In the genomic region with DNA sequence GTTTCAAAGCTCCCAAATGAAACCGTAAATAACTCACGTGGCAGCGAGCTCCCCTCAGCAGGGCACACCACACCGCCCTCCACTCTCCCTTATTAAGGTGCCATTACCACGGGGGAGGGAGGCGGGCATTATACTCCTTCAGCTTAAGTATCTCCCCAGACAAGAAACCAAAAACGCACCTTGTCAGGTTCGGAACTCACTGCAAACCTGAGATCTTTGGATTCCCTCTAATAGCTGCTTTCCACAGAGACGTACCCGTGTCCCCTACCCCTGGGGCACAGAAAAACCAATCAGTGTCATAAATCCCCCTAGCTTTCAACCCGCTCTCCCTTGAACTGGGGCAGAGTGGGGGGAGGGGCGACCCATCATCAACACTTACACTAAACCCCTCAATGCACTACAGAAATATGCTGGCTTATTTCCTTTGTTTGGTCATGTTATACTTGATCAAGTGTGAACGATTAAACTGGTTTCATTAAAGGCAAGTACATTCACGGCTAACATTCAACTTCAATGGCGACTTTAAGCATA, we compare ENCODE assay signal across 7 mouse cellular contexts. TPM values are rescaled to one million over a fixed set of nuclear protein-coding genes. Genes with fewer than 3 reads are reported as not detected.
DNase-seq lines count a peak whose midpoint lies in the region; TF ChIP-seq lines count a peak whose summit lies in the region.

No protein-coding gene starts in this region.

- intact Hi-C loops in left cerebral cortex, postnatal 10 days (cut with DNase I) = loop anchor here (5.0 kb wide), 2 partner anchors 88 to 517 kb away; a partner anchor contains a TSS

- H3K9me3 ChIP-seq in ES-Bruce4 (replicated peaks; ENCODE audit: control insufficient read depth, insufficient read depth, low read length, poor library complexity, severe bottlenecking) = no peaks in the 10 kb centered on the region
- H3K9me3 ChIP-seq in midbrain, embryonic 10.5 days (replicated peaks) = no peaks in the 10 kb centered on the region

- no peaks in the 10 kb centered on the region for H3K27me3 ChIP-seq in ES-Bruce4 (ENCODE audit: control insufficient read depth, insufficient read depth, low read length, poor library complexity, severe bottlenecking)
- peaks cover 5% of the 10 kb centered on the region for H3K27me3 ChIP-seq in midbrain, embryonic 10.5 days (ENCODE audit: low read depth, poor library complexity, severe bottlenecking)

- 2% methylated on average over 15 of the region's 15 CpGs for WGBS in midbrain, embryonic 10.5 days

- H3K4me1 ChIP-seq in ES-Bruce4 (ENCODE audit: control insufficient read depth, insufficient read depth, low read length) = no peaks in the 10 kb centered on the region
- H3K4me1 ChIP-seq in midbrain, embryonic 10.5 days = peaks cover 74% of the 10 kb centered on the region

- DNase-seq in 416B (ENCODE audit: low read depth) = peak; percentile 29
- DNase-seq in forelimb bud, embryonic 11.5 days (ENCODE audit: low read depth, low spot score) = peak; percentile 80
- peak; percentile 35 for DNase-seq in midbrain, embryonic 10.5 days (ENCODE audit: low spot score)
- no peak for DNase-seq in urinary bladder, postnatal 14 days (ENCODE audit: low spot score)
- DNase-seq in layer of hippocampus, adult 11-12 months (ENCODE audit: low spot score) = no peak
- no peak for DNase-seq in left cerebral cortex, postnatal 10 days (ENCODE audit: extremely low spot score in 1 of 2, low spot score in 2 of 2)

- H3K4me3 ChIP-seq in ES-Bruce4 (ENCODE audit: low read depth, low read length) = peak overlapping the region; percentile 85
- peak overlapping the region; percentile 97 for H3K4me3 ChIP-seq in midbrain, embryonic 10.5 days

- TF ChIP-seq POLR2A in ES-Bruce4 (IDR thresholded peaks at IDR 0.05; ENCODE audit: insufficient read depth, low read length) = no peak

- peaks cover 12% of the 10 kb centered on the region for H3K36me3 ChIP-seq in ES-Bruce4 (ENCODE audit: control insufficient read depth, insufficient read depth, low read length, poor library complexity, severe bottlenecking)
- H3K36me3 ChIP-seq in midbrain, embryonic 10.5 days = no peaks in the 10 kb centered on the region

- no peak for TF ChIP-seq CTCF in ES-Bruce4 (IDR thresholded peaks at IDR 0.05; ENCODE audit: low read depth, low read length)

- H3K27ac ChIP-seq in ES-Bruce4 (ENCODE audit: insufficient read depth, low read length) = peak overlapping the region; percentile 87
- H3K27ac ChIP-seq in midbrain, embryonic 10.5 days (replicated peaks) = peak overlapping the region; percentile 100

- 0 out of 2 replicates have a peak, but pooled peaks have one; percentile 18 for TF ChIP-seq EP300 in ES-Bruce4 (IDR thresholded peaks at IDR 0.05; ENCODE audit: insufficient read depth, low read depth, low read length)

- H3K9ac ChIP-seq in ES-Bruce4 (ENCODE audit: low read depth, poor library complexity, severe bottlenecking) = peak overlapping the region; percentile 98

RNA-seq across cellular contexts. Expression of a gene that starts 2.9 kb away (rescaled TPM):
- polyA plus RNA-seq in ES-Bruce4 (2011; ENCODE audit: insufficient read depth, insufficient read length, low read depth, missing spikeins) = 31.6 and 34.8 TPM in 2 replicates
- 97.0 and 99.3 TPM in 2 replicates for polyA plus RNA-seq in midbrain, embryonic 10.5 days (2016; fragmentation: Nextera tagmentation; extraction: Ambion mirVana)
- total RNA-seq in left cerebral cortex, postnatal 10 days (2021) = 10 to 100 TPM; 28.8 to 29.4 TPM

RNA-seq across cellular contexts. Expression of a gene that starts 3.9 kb away (rescaled TPM):
- polyA plus RNA-seq in ES-Bruce4 (2011; ENCODE audit: insufficient read depth, insufficient read length, low read depth, missing spikeins) = 218 and 252 TPM in 2 replicates
- polyA plus RNA-seq in midbrain, embryonic 10.5 days (2016; fragmentation: Nextera tagmentation; extraction: Ambion mirVana) = 113 and 118 TPM in 2 replicates
- total RNA-seq in left cerebral cortex, postnatal 10 days (2021) = 10 to 100 TPM; 28.3 to 34.7 TPM

Comparison
In these comparisons a context has a peak if more than half of its experiments do, and no peak if none do; other contexts are left out.
1. DNase-seq: peak in 416B (single experiment), forelimb bud, embryonic 11.5 days (single experiment) and midbrain, embryonic 10.5 days (single experiment); none in urinary bladder, postnatal 14 days (single experiment), layer of hippocampus, adult 11-12 months (single experiment) and left cerebral cortex, postnatal 10 days (0 of 2).